Mouse (Mus musculus): Measurements from ENCODE around the gene Mtmr4.

DNA sequence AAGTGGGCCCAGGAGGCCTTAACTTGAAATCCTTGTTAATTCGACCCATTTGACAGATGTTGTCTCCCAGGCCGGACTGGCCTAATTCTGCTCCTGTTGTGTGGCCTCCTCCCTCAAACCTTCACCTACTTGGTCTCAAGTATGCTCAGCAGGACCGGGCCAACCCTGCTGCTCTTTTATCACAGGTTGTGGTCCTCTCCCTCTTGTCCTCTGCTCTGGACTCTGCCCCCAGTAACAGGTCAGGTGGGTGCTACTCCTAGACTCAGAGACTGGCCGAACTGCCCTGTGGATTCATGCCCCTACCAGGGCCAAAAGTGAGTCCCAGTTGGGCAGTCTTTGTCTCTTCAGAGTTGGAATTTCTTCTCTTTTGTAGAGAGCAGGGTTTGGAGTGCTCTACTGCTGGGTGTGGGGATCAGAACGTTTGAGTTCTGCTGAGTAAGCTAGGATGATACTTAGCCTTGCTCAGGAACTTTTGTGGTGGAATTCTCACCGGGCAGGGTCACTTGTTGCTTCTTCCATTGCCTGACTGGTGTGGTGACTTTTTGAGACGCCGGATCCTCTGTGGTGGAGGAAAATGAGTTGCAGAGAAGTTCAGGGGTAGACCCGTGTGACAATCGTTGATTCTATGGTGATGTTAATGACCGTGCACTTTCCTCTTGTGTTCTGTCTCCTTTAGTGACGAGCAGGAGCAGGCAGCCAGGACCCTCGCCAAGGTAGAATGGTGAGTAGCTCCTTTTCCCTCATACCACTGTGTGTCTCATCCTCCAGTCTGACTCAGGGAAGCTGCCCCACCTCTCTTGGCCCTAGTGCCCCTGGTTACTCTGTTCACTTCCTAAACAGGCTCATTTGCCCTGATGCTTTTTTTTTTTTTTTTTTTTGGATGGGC is 994 bp downstream of the Mtmr4 start:
- TF ChIP-seq CTCF (IDR thresholded peaks at IDR 0.05; ENCODE audit: low read depth) (no peak), EP300 (optimal IDR thresholded peaks at IDR 0.05) (no peak)

All from stomach, postnatal 0 days (tissue).